Mouse (Mus musculus): Measurements from ENCODE around the gene Actl11. TPM values are rescaled to one million over a fixed set of nuclear protein-coding genes. Genes with fewer than 3 reads are reported as not detected.
A peak's percentile ranks its signal among the peaks of the same experiment; 100 is the strongest.

Gene Actl11
- polyA plus RNA-seq, 1 experiment from 2014 or later, result not detected

DNA sequence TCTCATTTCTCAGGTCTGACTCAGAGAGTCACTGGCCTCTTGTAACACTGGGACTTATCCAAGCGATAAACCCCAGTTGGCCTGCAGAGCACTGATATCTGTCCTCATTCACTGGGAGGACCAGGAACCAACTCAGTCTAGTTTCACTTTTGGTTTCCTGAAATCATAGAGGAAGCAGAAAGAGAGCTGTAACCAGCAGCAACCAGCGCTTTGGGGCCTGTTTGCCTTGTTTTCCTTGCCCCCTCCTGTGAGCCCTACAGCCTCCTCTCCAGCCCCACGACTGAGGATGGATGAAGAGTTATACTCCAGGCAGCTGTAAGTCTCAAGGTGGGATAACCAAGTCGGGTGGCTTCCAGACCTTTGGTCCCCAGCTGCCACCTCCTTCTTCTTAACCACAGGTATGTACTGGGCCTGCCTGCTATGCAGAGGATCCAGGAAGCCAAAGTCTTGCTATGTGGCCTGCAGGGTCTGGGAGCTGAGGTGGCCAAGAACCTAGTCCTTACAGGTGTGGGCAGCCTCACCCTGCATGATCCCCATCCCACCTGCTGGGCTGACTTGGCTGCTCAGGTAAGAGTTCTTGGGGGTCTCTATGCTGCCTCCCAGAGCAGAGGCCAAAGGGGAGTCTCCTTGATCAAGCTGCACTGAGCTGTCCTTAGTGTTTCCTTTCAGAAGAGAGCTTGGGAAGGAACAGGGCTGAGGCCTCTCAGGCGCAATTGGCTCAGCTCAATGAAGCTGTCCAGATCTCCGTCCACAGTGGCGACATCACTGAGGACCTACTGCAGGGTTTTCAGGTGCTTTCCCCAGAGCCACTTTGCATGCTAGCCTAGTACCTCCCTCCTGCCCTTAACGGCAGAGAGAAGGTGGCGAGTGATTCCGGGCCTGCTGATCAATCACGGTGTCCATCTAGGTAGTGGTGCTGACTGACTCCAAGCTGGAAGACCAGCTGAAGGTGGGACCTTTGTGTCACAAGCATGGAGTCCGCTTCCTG, 47.4 kb downstream of the Actl11 start, which contains the start of gene Uba7:
TSS of gene Uba7 (plus strand) at position 107 of the 988 bp plus-strand sequence.
- H3K9me3 ChIP-seq (ENCODE audit: control insufficient read depth, low read length), result no peaks in the 10 kb centered on the region
- no peak within 1 kb of the TSS for H3K9ac ChIP-seq (ENCODE audit: low read depth, low read length)
- peaks cover 5% of the 10 kb centered on the region for H3K4me1 ChIP-seq (ENCODE audit: control insufficient read depth, insufficient read depth, low read length)
- peak within 1 kb of the TSS; percentile 8; the same call in 1 of the 2 replicates for H3K4me2 ChIP-seq (replicated peaks; ENCODE audit: low read depth, low read length)
- H3K4me3 ChIP-seq (ENCODE audit: low read length), result no peak within 1 kb of the TSS
- H3K36me3 ChIP-seq (ENCODE audit: control insufficient read depth, insufficient read depth, low read length), result peaks cover 16% of the 10 kb centered on the region; the same call in 1 of the 2 replicates
- no peaks in the 10 kb centered on the region for H3K27me3 ChIP-seq (ENCODE audit: control insufficient read depth, insufficient read depth, low read length)
- WGBS, result 71% methylated on average over 12 of the region's 12 CpGs
- ATAC-seq (ENCODE audit: low FRiP score, low TSS enrichment), result no peak
- H3K27ac ChIP-seq (ENCODE audit: low read depth, low read length), result peak within 1 kb of the TSS; percentile 34; the same call in 1 of the 2 replicates

DNA sequence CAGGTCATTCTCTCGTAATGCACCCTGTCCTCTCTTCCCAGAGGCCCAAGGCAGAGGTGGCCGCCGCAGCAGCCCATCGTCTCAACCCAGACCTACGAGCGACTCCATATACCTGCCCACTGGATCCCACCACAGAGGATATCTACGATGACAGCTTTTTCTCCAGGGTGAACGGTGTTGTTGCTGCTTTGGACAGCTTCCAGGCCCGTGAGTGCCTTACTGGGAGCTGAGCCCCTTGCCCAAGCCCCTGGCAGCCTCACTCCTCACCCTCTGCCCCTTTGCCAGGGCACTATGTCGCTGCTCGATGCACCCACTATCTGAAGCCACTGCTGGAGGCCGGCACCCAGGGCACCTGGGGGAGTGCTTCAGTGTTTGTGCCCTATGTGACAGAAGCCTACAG, 50.5 kb downstream of the Actl11 start:
- H3K36me3 ChIP-seq (ENCODE audit: control insufficient read depth, insufficient read depth, low read length), result 0 out of 2 replicates have a peak, but pooled peaks cover 2% of the 10 kb centered on the region
- no peaks in the 10 kb centered on the region for H3K27me3 ChIP-seq (ENCODE audit: control insufficient read depth, insufficient read depth, low read length)
- ATAC-seq (ENCODE audit: low FRiP score, low TSS enrichment), result no peak
- H3K4me2 ChIP-seq (replicated peaks; ENCODE audit: low read depth, low read length), result no peak overlapping the region
- peaks cover 35% of the 10 kb centered on the region for H3K4me1 ChIP-seq (ENCODE audit: control insufficient read depth, insufficient read depth, low read length)
- no peak overlapping the region for H3K27ac ChIP-seq (ENCODE audit: low read depth, low read length)
- H3K4me3 ChIP-seq (ENCODE audit: low read length), result no peak overlapping the region
- no peaks in the 10 kb centered on the region for H3K9me3 ChIP-seq (ENCODE audit: control insufficient read depth, low read length)
- 92% methylated on average over 12 of the region's 12 CpGs for WGBS
- no peak overlapping the region for H3K9ac ChIP-seq (ENCODE audit: low read depth, low read length)

Other genes with a start within 250 kb of the Actl11 start
- gene Gnat1, start 248.8 kb upstream of the Actl11 start, polyA plus RNA-seq (2014; fragmentation: Nextera tagmentation; extraction: Ambion mirVana), result 4.7 and 5.3 TPM in 2 replicates
- gene Sema3f, start 218.0 kb upstream of the Actl11 start, polyA plus RNA-seq (2014; fragmentation: Nextera tagmentation; extraction: Ambion mirVana), result 32.4 and 38.4 TPM in 2 replicates
- gene Rbm5, start 157.5 kb upstream of the Actl11 start, polyA plus RNA-seq (2014; fragmentation: Nextera tagmentation; extraction: Ambion mirVana), result 128 and 193 TPM in 2 replicates
- gene Rbm6, start 55.2 kb upstream of the Actl11 start, polyA plus RNA-seq (2014; fragmentation: Nextera tagmentation; extraction: Ambion mirVana), result 55.9 and 75.1 TPM in 2 replicates
- 9.9 and 11.5 TPM in 2 replicates for gene Mon1a, start 40.3 kb upstream of the Actl11 start, polyA plus RNA-seq (2014; fragmentation: Nextera tagmentation; extraction: Ambion mirVana)
- gene Mst1r, start 21.6 kb upstream of the Actl11 start, polyA plus RNA-seq (2014; fragmentation: Nextera tagmentation; extraction: Ambion mirVana), result 0.39 and 0.80 TPM in 2 replicates
- gene Camkv, start 7.2 kb downstream of the Actl11 start, polyA plus RNA-seq (2014; fragmentation: Nextera tagmentation; extraction: Ambion mirVana), result 0.77 and 0.79 TPM in 2 replicates
- gene Traip, start 21.7 kb downstream of the Actl11 start, polyA plus RNA-seq (2014; fragmentation: Nextera tagmentation; extraction: Ambion mirVana), result 23.7 and 24.5 TPM in 2 replicates
- gene Uba7, start 47.0 kb downstream of the Actl11 start, polyA plus RNA-seq (2014; fragmentation: Nextera tagmentation; extraction: Ambion mirVana), result 25.7 and 28.0 TPM in 2 replicates
- gene Gm20661, start 54.6 kb downstream of the Actl11 start, polyA plus RNA-seq (2014; fragmentation: Nextera tagmentation; extraction: Ambion mirVana), result 4.8 and 5.5 TPM in 2 replicates
- gene Inka1, start 57.4 kb downstream of the Actl11 start, polyA plus RNA-seq (2014; fragmentation: Nextera tagmentation; extraction: Ambion mirVana), result 64.1 and 69.0 TPM in 2 replicates
- 8.8 and 9.6 TPM in 2 replicates for gene Cdhr4, start 64.0 kb downstream of the Actl11 start, polyA plus RNA-seq (2014; fragmentation: Nextera tagmentation; extraction: Ambion mirVana)
- 0.61 and 0.63 TPM in 2 replicates for gene Gm20662, start 67.9 kb downstream of the Actl11 start, polyA plus RNA-seq (2014; fragmentation: Nextera tagmentation; extraction: Ambion mirVana)
- gene Ip6k1, start 74.0 kb downstream of the Actl11 start, polyA plus RNA-seq (2014; fragmentation: Nextera tagmentation; extraction: Ambion mirVana), result 21.2 and 28.4 TPM in 2 replicates
- 19.8 and 20.8 TPM in 2 replicates for gene Gmppb, start 120.8 kb downstream of the Actl11 start, polyA plus RNA-seq (2014; fragmentation: Nextera tagmentation; extraction: Ambion mirVana)
- gene Amigo3, start 124.7 kb downstream of the Actl11 start, polyA plus RNA-seq (2014; fragmentation: Nextera tagmentation; extraction: Ambion mirVana), result 1.6 and 2.1 TPM in 2 replicates
- gene Mst1, start 152.0 kb downstream of the Actl11 start, polyA plus RNA-seq (2014; fragmentation: Nextera tagmentation; extraction: Ambion mirVana), result not detected in 2 replicates
- gene Rnf123, start 154.9 kb downstream of the Actl11 start, polyA plus RNA-seq (2014; fragmentation: Nextera tagmentation; extraction: Ambion mirVana), result 20.0 and 30.9 TPM in 2 replicates
- 55.2 and 57.8 TPM in 2 replicates for gene Apeh, start 166.1 kb downstream of the Actl11 start, polyA plus RNA-seq (2014; fragmentation: Nextera tagmentation; extraction: Ambion mirVana)

Measured in kidney, embryonic 14.5 days (tissue).